ENCODE assay signal across 13 mouse cellular contexts in genomic region chr16:42337663-42338062, GRCm38 (mm10). TPM values are rescaled to one million over a fixed set of nuclear protein-coding genes. Genes with fewer than 3 reads are reported as not detected.
A peak's percentile ranks its signal among the peaks of the same experiment; 100 is the strongest.
DNase-seq lines count a peak whose midpoint lies in the region; ATAC-seq and TF ChIP-seq lines count a peak whose summit lies in the region.
"Had no signal": no experiment of that assay in that cellular context is flagged by ENCODE, and none has a peak within 500 bp of the region (broad histone marks: within the 10 kb centered on the region; RNA-seq: fewer than 3 reads in every experiment).

No protein-coding gene starts in this region.

- no peak; the same call in 1 of the 2 replicates for TF ChIP-seq CTCF in left cerebral cortex, adult 2 months (IDR thresholded peaks at IDR 0.05)

- H3K27ac ChIP-seq in left cerebral cortex, adult 2 months = no peak overlapping the region; the same call in 1 of the 2 replicates
- peak overlapping the region; percentile 93 for H3K27ac ChIP-seq in forebrain, embryonic 15.5 days (replicated peaks)
- H3K27ac ChIP-seq in midbrain, embryonic 13.5 days = peak overlapping the region; percentile 91
- H3K27ac ChIP-seq in intestine, embryonic 15.5 days = no peak overlapping the region

- DNase-seq in left cerebral cortex, adult 2 months (ENCODE audit: extremely low spot score in 1 of 2, low spot score in 2 of 2) = no peak
- DNase-seq in left cerebral cortex, postnatal 14 days (ENCODE audit: low spot score in 2 of 2) = no peak
- no peak for DNase-seq in yolk sac, embryonic 10.5 days (ENCODE audit: low spot score)
- DNase-seq: gastrocnemius, postnatal 36 days; heart, postnatal 4 days; kidney, postnatal 36 days had no signal

- no peaks in the 10 kb centered on the region for H3K27me3 ChIP-seq in forebrain, embryonic 15.5 days
- no peaks in the 10 kb centered on the region for H3K27me3 ChIP-seq in midbrain, embryonic 13.5 days
- H3K27me3 ChIP-seq in intestine, embryonic 15.5 days (replicated peaks) = no peaks in the 10 kb centered on the region
- H3K27me3 ChIP-seq: CH12.LX had no signal

- H3K9me3 ChIP-seq in forebrain, embryonic 15.5 days = no peaks in the 10 kb centered on the region
- no peaks in the 10 kb centered on the region for H3K9me3 ChIP-seq in midbrain, embryonic 13.5 days
- no peaks in the 10 kb centered on the region for H3K9me3 ChIP-seq in intestine, embryonic 15.5 days

- H3K36me3 ChIP-seq in forebrain, embryonic 15.5 days = no peaks in the 10 kb centered on the region
- no peaks in the 10 kb centered on the region for H3K36me3 ChIP-seq in midbrain, embryonic 13.5 days
- no peaks in the 10 kb centered on the region for H3K36me3 ChIP-seq in intestine, embryonic 15.5 days

- H3K9ac ChIP-seq in forebrain, embryonic 15.5 days (replicated peaks) = peak overlapping the region; percentile 78; the same call in 1 of the 2 replicates
- peak overlapping the region; percentile 85 for H3K9ac ChIP-seq in midbrain, embryonic 13.5 days (replicated peaks)
- H3K9ac ChIP-seq in intestine, embryonic 15.5 days = no peak overlapping the region

- peak overlapping the region; percentile 65; the same call in 1 of the 2 replicates for H3K4me3 ChIP-seq in left cerebral cortex, adult 2 months
- peak overlapping the region; percentile 68 for H3K4me3 ChIP-seq in forebrain, embryonic 15.5 days
- peak overlapping the region; percentile 68 for H3K4me3 ChIP-seq in midbrain, embryonic 13.5 days (replicated peaks)
- no peak overlapping the region for H3K4me3 ChIP-seq in intestine, embryonic 15.5 days (replicated peaks)

- peaks cover 38% of the 10 kb centered on the region for H3K4me1 ChIP-seq in forebrain, embryonic 15.5 days
- H3K4me1 ChIP-seq in midbrain, embryonic 13.5 days (replicated peaks) = peaks cover 41% of the 10 kb centered on the region
- H3K4me1 ChIP-seq in intestine, embryonic 15.5 days (replicated peaks) = peaks cover 7% of the 10 kb centered on the region; the same call in 1 of the 2 replicates

- intact Hi-C loops in left cerebral cortex, adult 2 months (cut with DNase I) = no loop called here
- intact Hi-C loops in left cerebral cortex, postnatal 14 days (cut with DNase I) = loop anchor here (10.0 kb wide), 1 partner anchor 107 kb away; no protein-coding TSS in a partner anchor

- H3K4me2 ChIP-seq in forebrain, embryonic 15.5 days (replicated peaks) = peak overlapping the region; percentile 71
- peak overlapping the region; percentile 56 for H3K4me2 ChIP-seq in midbrain, embryonic 13.5 days (replicated peaks)
- H3K4me2 ChIP-seq in intestine, embryonic 15.5 days (replicated peaks) = no peak overlapping the region

- ATAC-seq in common myeloid progenitor, adult 5-6 weeks (replicated peaks; ENCODE audit: low read depth, poor library complexity, severe bottlenecking) = 0 out of 2 replicates have a peak, but pooled peaks have one; percentile 29
- ATAC-seq in forebrain, embryonic 15.5 days (replicated peaks) = no peak
- no peak for ATAC-seq in midbrain, embryonic 13.5 days
- ATAC-seq in activated CD4-positive, CD25-positive, alpha-beta regulatory T cell, adult 4 months = no peak
- no peak for ATAC-seq in intestine, embryonic 15.5 days
- ATAC-seq: lung, postnatal 0 days had no signal

- 56% methylated on average over 2 of the region's 2 CpGs for WGBS in forebrain, embryonic 15.5 days
- 44% methylated on average over 2 of the region's 2 CpGs for WGBS in midbrain, embryonic 13.5 days
- 23% methylated on average over 2 of the region's 2 CpGs for WGBS in intestine, embryonic 15.5 days

RNA-seq across cellular contexts. Expression of gene Gap43, which starts 2.8 kb away (rescaled TPM):
- 100 to 1,000 TPM; 302 to 315 TPM for total RNA-seq in left cerebral cortex, adult 2 months (2021)
- 100 to 1,000 TPM; 520 to 569 TPM for total RNA-seq in left cerebral cortex, postnatal 14 days (2021)
- total RNA-seq in common myeloid progenitor, adult 5-6 weeks (2017) = not detected in 2 replicates
- 699 and 719 TPM in 2 replicates for polyA plus RNA-seq in forebrain, embryonic 15.5 days (2015; fragmentation: Nextera tagmentation; extraction: Ambion mirVana)
- 875 and 991 TPM in 2 replicates for polyA plus RNA-seq in midbrain, embryonic 13.5 days (2015; fragmentation: Nextera tagmentation; extraction: Ambion mirVana)
- not detected for polyA plus RNA-seq in activated CD4-positive, CD25-positive, alpha-beta regulatory T cell, adult 4 months (2017; shearing (Covaris generic))
- 61.0 and 67.5 TPM in 2 replicates for polyA plus RNA-seq in intestine, embryonic 15.5 days (2015; fragmentation: Nextera tagmentation; extraction: Ambion mirVana)
- total RNA-seq: CH12.LX had no signal

Comparison
In these comparisons a context has a peak if more than half of its experiments do, and no peak if none do; other contexts are left out.
1. H3K27ac ChIP-seq: peak in forebrain, embryonic 15.5 days (single experiment) and midbrain, embryonic 13.5 days (single experiment); none in left cerebral cortex, adult 2 months (single experiment) and intestine, embryonic 15.5 days (single experiment).
2. RNA of gene Gap43, which starts 2.8 kb away (polyA plus RNA-seq): 875 to 991 TPM in midbrain, embryonic 13.5 days, 699 to 719 TPM in forebrain, embryonic 15.5 days and 61.0 to 67.5 TPM in intestine, embryonic 15.5 days; not detected in activated CD4-positive, CD25-positive, alpha-beta regulatory T cell, adult 4 months; every median in the first group is over 10 times any median in the second.